Mouse (Mus musculus) forebrain, embryonic 16.5 days (tissue): Measurements from ENCODE around the gene Polr2f. TPM values are rescaled to one million over a fixed set of nuclear protein-coding genes. Genes with fewer than 3 reads are reported as not detected.

ENCODE experiments used
- ATAC-seq: fragments of 200-750 bp; cut with Nextera tagmentation; 2 replicates; pipeline ENCODE4 v1.8.0; 2017; ENCODE audit warnings: mild to moderate bottlenecking, moderate library complexity
- H3K27ac ChIP-seq: fragments of 300-500 bp; sonication (generic); 2 replicates; pipeline ENCODE4 v1.5.1; 2014; ENCODE audit warnings: low read length, control low read depth
- H3K27me3 ChIP-seq: fragments of 300-500 bp; sonication (generic); replicated peaks from 2 replicates; pipeline ENCODE4 v1.6.1; 2014; ENCODE audit warnings: low read length; ENCODE audit not compliant: control insufficient read depth, insufficient read depth
- H3K36me3 ChIP-seq: fragments of 300-500 bp; sonication (generic); 2 replicates; pipeline ENCODE4 v1.6.1; 2014; ENCODE audit not compliant: control insufficient read depth, insufficient read depth
- H3K4me1 ChIP-seq: fragments of 300-500 bp; sonication (generic); replicated peaks from 2 replicates; pipeline ENCODE4 v1.6.1; 2014; ENCODE audit warnings: low read length; ENCODE audit not compliant: control insufficient read depth, insufficient read depth
- H3K4me2 ChIP-seq: fragments of 300-500 bp; sonication (generic); 2 replicates; pipeline ENCODE4 v1.6.1; 2014; ENCODE audit warnings: mild to moderate bottlenecking, low read length, control low read depth
- H3K4me3 ChIP-seq: fragments of 300-500 bp; sonication (generic); replicated peaks from 2 replicates; pipeline ENCODE4 v1.5.1; 2014; ENCODE audit warnings: mild to moderate bottlenecking, low read length, control low read depth
- H3K9ac ChIP-seq: fragments of 300-500 bp; sonication (generic); replicated peaks from 2 replicates; pipeline ENCODE4 v1.6.1; 2014; ENCODE audit warnings: low read depth, low read length, control low read depth
- H3K9me3 ChIP-seq: fragments of 300-500 bp; sonication (generic); 2 replicates; pipeline ENCODE4 v1.6.1; 2016; ENCODE audit warnings: low read length; ENCODE audit not compliant: control insufficient read depth
- WGBS: fragments of 180-500 bp; shearing (Covaris S2); extraction: QIAGEN DNeasy Blood & Tissue Kit; methylation state at CpG from one replicate; pipeline ENCODE4 v1.1.7; 2014; 5-methylcytosine and 5-hydroxymethylcytosine counted together
- polyA plus RNA-seq: library from polyadenylated mRNA; unstranded; fragments of >200 nt; fragmentation: Nextera tagmentation; extraction: Ambion mirVana; gene quantifications from 2 replicates; pipeline ENCODE4 v1.2.1, GENCODE M21; 2015

Polr2f gene
- polyA plus RNA-seq, 1 experiment from 2014 or later, result 256 TPM

- 46% methylated on average over 14 of the region's 14 CpGs for WGBS
These were observed 22.0 kb downstream of the Polr2f start for GRCm38 (mm10) chr15:79162822-79163221.

DNA sequence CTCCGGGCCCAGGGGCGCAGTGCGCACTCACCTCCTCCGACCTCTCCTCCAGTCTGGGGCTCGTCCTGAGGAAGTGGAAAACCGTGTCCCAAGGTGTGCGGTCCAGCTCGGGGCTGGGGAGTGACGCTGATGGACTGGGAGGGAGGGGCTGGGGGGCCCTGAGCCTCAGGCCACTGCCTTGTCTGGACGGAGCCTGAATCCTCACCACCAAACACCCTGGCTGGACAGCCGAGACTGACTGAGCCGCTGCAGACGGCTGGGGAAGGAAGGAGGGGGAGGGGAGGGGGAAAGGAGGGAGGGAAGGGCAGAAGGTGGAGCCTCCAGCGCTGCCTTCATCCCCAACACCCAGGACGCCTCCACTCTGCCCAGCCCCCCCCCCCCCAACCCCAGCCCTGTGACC is 23.4 kb downstream of the Polr2f start:
- H3K9me3 ChIP-seq, result no peaks in the 10 kb centered on the region
- WGBS, result 11% methylated on average over 11 of the region's 15 CpGs
- H3K9ac ChIP-seq, result no peak overlapping the region
- H3K4me3 ChIP-seq, result no peak overlapping the region
- no peak overlapping the region for H3K27ac ChIP-seq
- peaks cover 32% of the 10 kb centered on the region for H3K27me3 ChIP-seq
- no peak overlapping the region for H3K4me2 ChIP-seq
- ATAC-seq, result no peak
- H3K4me1 ChIP-seq, result peaks cover 4% of the 10 kb centered on the region; the same call in 1 of the 2 replicates
- H3K36me3 ChIP-seq, result no peaks in the 10 kb centered on the region

More at GRCm38 (mm10) chr15:79162822-79163221, 22.0 kb downstream of the Polr2f start:
- Histone ChIP-seq H3K4me2 (no peak overlapping the region), H3K9me3 (no peaks in the 10 kb centered on the region), H3K36me3 (no peaks in the 10 kb centered on the region), H3K4me3 (no peak overlapping the region), H3K27ac (no peak overlapping the region), H3K9ac (no peak overlapping the region), H3K27me3 (peaks cover 32% of the 10 kb centered on the region), H3K4me1 (peaks cover 4% of the 10 kb centered on the region; the same call in 1 of the 2 replicates)
- ATAC-seq, result no peak

DNA sequence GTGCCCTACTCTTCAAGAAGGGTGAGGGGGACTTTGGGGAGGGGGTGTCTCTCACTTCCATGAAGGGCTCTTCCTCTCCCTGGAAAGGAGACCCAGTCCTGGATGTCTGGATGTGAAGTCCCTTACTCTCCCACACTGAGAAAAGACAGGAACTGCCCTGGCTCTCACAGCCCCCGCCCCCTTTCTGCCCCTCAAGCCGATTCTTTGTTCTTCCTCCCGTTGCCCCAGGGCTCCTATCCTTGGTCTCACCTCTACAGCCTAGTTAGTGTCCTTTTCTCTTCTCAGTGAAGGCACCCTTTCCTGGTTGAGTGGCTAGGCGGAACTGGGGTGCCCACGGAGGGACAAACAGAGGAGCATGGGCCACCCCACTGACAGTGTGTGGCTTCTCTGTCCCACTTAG is 24.3 kb downstream of the Polr2f start, which contains the start of gene Sox10:
Gene Sox10 (minus strand): TSS at position 101 of the 400 bp plus-strand sequence.
- H3K4me3 ChIP-seq, result no peak within 1 kb of the TSS
- H3K27me3 ChIP-seq, result peaks cover 32% of the 10 kb centered on the region
- peak within 1 kb of the TSS; percentile 13; the same call in 1 of the 2 replicates for H3K9ac ChIP-seq
- no peak within 1 kb of the TSS for H3K27ac ChIP-seq
- peaks cover 4% of the 10 kb centered on the region; the same call in 1 of the 2 replicates for H3K4me1 ChIP-seq
- no peaks in the 10 kb centered on the region for H3K9me3 ChIP-seq
- no peak for ATAC-seq
- WGBS, result 43% methylated on average over 5 of the region's 5 CpGs
- no peaks in the 10 kb centered on the region for H3K36me3 ChIP-seq
- no peak within 1 kb of the TSS for H3K4me2 ChIP-seq

- WGBS, result 60% methylated on average over 8 of the region's 8 CpGs
These were observed 25.9 kb downstream of the Polr2f start for GRCm38 (mm10) chr15:79166712-79167111.

GRCm38 (mm10) chr15:79176905-79177304 is 36.1 kb downstream of the Polr2f start:
- Histone ChIP-seq H3K9me3 (no peaks in the 10 kb centered on the region), H3K4me2 (no peak overlapping the region), H3K36me3 (no peaks in the 10 kb centered on the region), H3K9ac (no peak overlapping the region), H3K27ac (no peak overlapping the region), H3K4me1 (no peaks in the 10 kb centered on the region), H3K27me3 (no peaks in the 10 kb centered on the region), H3K4me3 (no peak overlapping the region)
- WGBS, result 51% methylated on average over 6 of the region's 6 CpGs
- ATAC-seq, result no peak

More at GRCm38 (mm10) chr15:79166712-79167111, 25.9 kb downstream of the Polr2f start:
- Histone ChIP-seq H3K9ac (no peak overlapping the region), H3K36me3 (no peaks in the 10 kb centered on the region), H3K4me2 (no peak overlapping the region), H3K4me1 (peaks cover 4% of the 10 kb centered on the region; the same call in 1 of the 2 replicates), H3K4me3 (no peak overlapping the region), H3K27ac (no peak overlapping the region), H3K27me3 (peaks cover 31% of the 10 kb centered on the region), H3K9me3 (no peaks in the 10 kb centered on the region)
- no peak for ATAC-seq

DNA sequence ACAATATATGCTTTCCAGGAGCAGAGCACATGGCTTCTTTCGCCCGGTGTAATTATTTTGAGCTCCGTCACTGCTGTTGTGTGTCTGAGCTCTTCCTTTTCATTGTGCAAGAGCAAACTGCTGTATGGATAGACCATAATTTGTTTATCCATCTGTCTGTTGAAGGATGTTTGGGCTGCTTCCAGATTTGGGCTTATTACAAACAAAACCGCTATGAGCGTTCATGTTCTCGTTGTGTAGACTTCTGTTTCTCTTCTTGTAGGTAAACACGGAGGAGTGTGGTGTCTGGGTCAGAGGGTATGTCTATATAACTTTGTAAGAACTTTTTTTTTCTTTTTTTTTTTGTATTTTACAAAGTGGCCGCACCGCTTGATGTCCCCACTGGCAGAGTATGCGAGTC is 44.4 kb downstream of the Polr2f start:
- H3K36me3 ChIP-seq, result no peaks in the 10 kb centered on the region
- 66% methylated on average over 10 of the region's 10 CpGs for WGBS
- H3K9ac ChIP-seq, result no peak overlapping the region
- H3K4me3 ChIP-seq, result no peak overlapping the region
- no peak overlapping the region for H3K27ac ChIP-seq
- no peaks in the 10 kb centered on the region for H3K9me3 ChIP-seq
- H3K27me3 ChIP-seq, result no peaks in the 10 kb centered on the region
- H3K4me2 ChIP-seq, result no peak overlapping the region
- no peaks in the 10 kb centered on the region for H3K4me1 ChIP-seq
- no peak for ATAC-seq

GRCm38 (mm10) chr15:79187819-79188218 is 47.0 kb downstream of the Polr2f start:
- Histone ChIP-seq H3K36me3 (no peaks in the 10 kb centered on the region), H3K4me3 (no peak overlapping the region), H3K9me3 (no peaks in the 10 kb centered on the region), H3K4me2 (no peak overlapping the region), H3K27ac (no peak overlapping the region), H3K27me3 (no peaks in the 10 kb centered on the region), H3K4me1 (peaks cover 6% of the 10 kb centered on the region), H3K9ac (no peak overlapping the region)
- 98% methylated on average over 8 of the region's 8 CpGs for WGBS
- no peak for ATAC-seq

GRCm38 (mm10) chr15:79191426-79191825 is 50.6 kb downstream of the Polr2f start:
- Histone ChIP-seq H3K9me3 (no peaks in the 10 kb centered on the region), H3K27me3 (no peaks in the 10 kb centered on the region), H3K27ac (no peak overlapping the region), H3K4me3 (no peak overlapping the region), H3K36me3 (no peaks in the 10 kb centered on the region), H3K4me2 (no peak overlapping the region), H3K4me1 (peaks cover 22% of the 10 kb centered on the region), H3K9ac (no peak overlapping the region)
- 92% methylated on average over 2 of the region's 2 CpGs for WGBS
- no peak for ATAC-seq

- Histone ChIP-seq H3K4me2 (no peak overlapping the region; the same call in 1 of the 2 replicates), H3K4me3 (no peak overlapping the region), H3K9me3 (no peaks in the 10 kb centered on the region), H3K36me3 (no peaks in the 10 kb centered on the region), H3K9ac (no peak overlapping the region), H3K4me1 (peaks cover 22% of the 10 kb centered on the region), H3K27me3 (no peaks in the 10 kb centered on the region), H3K27ac (peak overlapping the region; percentile 82)
- ATAC-seq, result no peak
- WGBS, result 73% methylated on average over 6 of the region's 6 CpGs
These were observed 51.6 kb downstream of the Polr2f start for GRCm38 (mm10) chr15:79192450-79192849.
